Mouse (Mus musculus): Measurements from ENCODE around the gene Mrps31. TPM values are rescaled to one million over a fixed set of nuclear protein-coding genes. Genes with fewer than 3 reads are reported as not detected.

Gene Mrps31
- polyA plus RNA-seq (2012; rRNA removed), result 15.5 and 15.8 TPM in 2 replicates

GRCm38 (mm10) chr8:22411282-22411702 is at the start of gene Mrps31:
Mrps31 (plus strand) TSS chr8:22411361.

GRCm38 (mm10) chr8:22398142-22398951 is 12.8 kb upstream of the Mrps31 start, which contains the start of gene Slc25a15:
Slc25a15 (minus strand) TSS chr8:22398597.

Other genes with a start within 250 kb of the Mrps31 start
- gene Nek3, start 244.9 kb upstream of the Mrps31 start, polyA plus RNA-seq (2012; rRNA removed), result 1.5 and 1.6 TPM in 2 replicates
- gene Ckap2, start 225.5 kb upstream of the Mrps31 start, polyA plus RNA-seq (2012; rRNA removed), result 10.5 and 12.2 TPM in 2 replicates
- gene Vps36, start 218.6 kb upstream of the Mrps31 start, polyA plus RNA-seq (2012; rRNA removed), result 5.2 and 5.3 TPM in 2 replicates
- gene Thsd1, start 184.0 kb upstream of the Mrps31 start, polyA plus RNA-seq (2012; rRNA removed), result 1.7 and 2.2 TPM in 2 replicates
- gene Tpte, start 127.9 kb upstream of the Mrps31 start, polyA plus RNA-seq (2012; rRNA removed), result not detected in 2 replicates
- 14.8 and 17.8 TPM in 2 replicates for gene Slc25a15, start 12.8 kb upstream of the Mrps31 start, polyA plus RNA-seq (2012; rRNA removed)